Comparison of ENCODE assay signal across 8 mouse cellular contexts in genomic region chr16:33560281-33560680, GRCm38 (mm10). TPM values are rescaled to one million over a fixed set of nuclear protein-coding genes. Genes with fewer than 3 reads are reported as not detected.
DNase-seq lines count a peak whose midpoint lies in the region; ATAC-seq and TF ChIP-seq lines count a peak whose summit lies in the region.

No protein-coding gene starts in this region.

- DNase-seq in A20 (ENCODE audit: low read depth, low spot score) = peak; percentile 67
- peak; percentile 89 to 91 for DNase-seq in adrenal gland, postnatal 36 days
- DNase-seq in heart, adult 9 months (ENCODE audit: low spot score in 2 of 2) = peak; percentile 89 to 92
- peak; percentile 79 to 85 for DNase-seq in kidney, adult 8-10 months
- peak; percentile 83 for DNase-seq in midbrain, postnatal 0 days (ENCODE audit: low spot score)
- peak; percentile 91 for DNase-seq in stomach, postnatal 0 days (ENCODE audit: low spot score)

- no peak for TF ChIP-seq EP300 in stomach, postnatal 0 days (optimal IDR thresholded peaks at IDR 0.05)

- ATAC-seq in embryonic facial prominence, embryonic 13.5 days (ENCODE audit: insufficient number of reproducible peaks, insufficient read depth, low FRiP score, low TSS enrichment, low read depth) = peak; percentile 54
- ATAC-seq in limb, embryonic 13.5 days (ENCODE audit: low FRiP score, low read depth) = peak; percentile 55; the same call in 1 of the 2 replicates
- ATAC-seq in midbrain, postnatal 0 days (ENCODE audit: low FRiP score) = peak; percentile 60; the same call in 1 of the 2 replicates
- peak; percentile 92 for ATAC-seq in stomach, postnatal 0 days (ENCODE audit: low FRiP score, low TSS enrichment)

- H3K9me3 ChIP-seq in embryonic facial prominence, embryonic 13.5 days = no peaks in the 10 kb centered on the region
- no peaks in the 10 kb centered on the region for H3K9me3 ChIP-seq in limb, embryonic 13.5 days
- no peaks in the 10 kb centered on the region for H3K9me3 ChIP-seq in midbrain, postnatal 0 days (ENCODE audit: low read length)
- H3K9me3 ChIP-seq in stomach, postnatal 0 days (ENCODE audit: control insufficient read depth, low read length) = no peaks in the 10 kb centered on the region

- peak overlapping the region; percentile 16; the same call in 1 of the 2 replicates for H3K9ac ChIP-seq in embryonic facial prominence, embryonic 13.5 days
- H3K9ac ChIP-seq in limb, embryonic 13.5 days = no peak overlapping the region
- H3K9ac ChIP-seq in midbrain, postnatal 0 days (replicated peaks; ENCODE audit: low read length, poor library complexity, severe bottlenecking) = no peak overlapping the region
- H3K9ac ChIP-seq in stomach, postnatal 0 days (ENCODE audit: low read length) = no peak overlapping the region; the same call in 1 of the 2 replicates

- no peak overlapping the region for H3K4me2 ChIP-seq in embryonic facial prominence, embryonic 13.5 days
- H3K4me2 ChIP-seq in limb, embryonic 13.5 days (replicated peaks) = no peak overlapping the region
- no peak overlapping the region for H3K4me2 ChIP-seq in midbrain, postnatal 0 days (ENCODE audit: low read depth, low read length, poor library complexity, severe bottlenecking)
- H3K4me2 ChIP-seq in stomach, postnatal 0 days (replicated peaks; ENCODE audit: low read depth) = no peak overlapping the region

- H3K27me3 ChIP-seq in embryonic facial prominence, embryonic 13.5 days = no peaks in the 10 kb centered on the region
- H3K27me3 ChIP-seq in limb, embryonic 13.5 days = no peaks in the 10 kb centered on the region
- no peaks in the 10 kb centered on the region for H3K27me3 ChIP-seq in midbrain, postnatal 0 days (ENCODE audit: insufficient read depth, low read length)
- H3K27me3 ChIP-seq in stomach, postnatal 0 days (ENCODE audit: control insufficient read depth, insufficient read depth, low read length) = no peaks in the 10 kb centered on the region

- H3K4me1 ChIP-seq in embryonic facial prominence, embryonic 13.5 days = peaks cover 17% of the 10 kb centered on the region; the same call in 1 of the 2 replicates
- H3K4me1 ChIP-seq in limb, embryonic 13.5 days = peaks cover 18% of the 10 kb centered on the region
- H3K4me1 ChIP-seq in midbrain, postnatal 0 days (ENCODE audit: insufficient read depth, low read length) = no peaks in the 10 kb centered on the region
- peaks cover 4% of the 10 kb centered on the region; the same call in 1 of the 2 replicates for H3K4me1 ChIP-seq in stomach, postnatal 0 days (replicated peaks; ENCODE audit: control insufficient read depth, insufficient read depth)

- H3K36me3 ChIP-seq in embryonic facial prominence, embryonic 13.5 days = no peaks in the 10 kb centered on the region
- H3K36me3 ChIP-seq in limb, embryonic 13.5 days = no peaks in the 10 kb centered on the region
- H3K36me3 ChIP-seq in midbrain, postnatal 0 days (ENCODE audit: insufficient read depth, low read length) = no peaks in the 10 kb centered on the region
- no peaks in the 10 kb centered on the region; the same call in 1 of the 2 replicates for H3K36me3 ChIP-seq in stomach, postnatal 0 days (ENCODE audit: control insufficient read depth, insufficient read depth, low read length)

- 7% methylated on average over 6 of the region's 6 CpGs for WGBS in embryonic facial prominence, embryonic 13.5 days
- WGBS in limb, embryonic 13.5 days = 5% methylated on average over 6 of the region's 6 CpGs
- 4% methylated on average over 6 of the region's 6 CpGs for WGBS in midbrain, postnatal 0 days
- 14% methylated on average over 6 of the region's 6 CpGs for WGBS in stomach, postnatal 0 days

- H3K27ac ChIP-seq in embryonic facial prominence, embryonic 13.5 days = no peak overlapping the region
- no peak overlapping the region for H3K27ac ChIP-seq in limb, embryonic 13.5 days
- no peak overlapping the region for H3K27ac ChIP-seq in midbrain, postnatal 0 days (ENCODE audit: low read depth, low read length)
- 0 out of 2 replicates have a peak overlapping the region, but pooled peaks have one; percentile 30 for H3K27ac ChIP-seq in stomach, postnatal 0 days (replicated peaks)

- TF ChIP-seq CTCF in midbrain, postnatal 0 days (IDR thresholded peaks at IDR 0.05) = peak; percentile 80
- TF ChIP-seq CTCF in stomach, postnatal 0 days (IDR thresholded peaks at IDR 0.05; ENCODE audit: low read depth) = peak; percentile 93

- H3K4me3 ChIP-seq in embryonic facial prominence, embryonic 13.5 days = no peak overlapping the region
- H3K4me3 ChIP-seq in limb, embryonic 13.5 days = no peak overlapping the region
- no peak overlapping the region for H3K4me3 ChIP-seq in midbrain, postnatal 0 days (ENCODE audit: low read depth, low read length)
- H3K4me3 ChIP-seq in stomach, postnatal 0 days (ENCODE audit: low read depth, low read length) = no peak overlapping the region

RNA-seq across cellular contexts. Expression of gene Slc12a8, which starts 43.2 kb away (rescaled TPM):
- under 1 TPM; 0.76 to 0.93 TPM for total RNA-seq in adrenal gland, postnatal 36 days (2021)
- 0.32 and 0.89 TPM in 2 replicates for polyA plus RNA-seq in embryonic facial prominence, embryonic 13.5 days (2015; fragmentation: Nextera tagmentation; extraction: Ambion mirVana)
- polyA plus RNA-seq in limb, embryonic 13.5 days (2015; fragmentation: Nextera tagmentation; extraction: Ambion mirVana) = 0.93 and 0.97 TPM in 2 replicates
- 0.71 and 0.94 TPM in 2 replicates for total RNA-seq in midbrain, postnatal 0 days (2014; rRNA removed)
- 1.1 and 1.3 TPM in 2 replicates for polyA plus RNA-seq in midbrain, postnatal 0 days (2015; fragmentation: Nextera tagmentation; extraction: Ambion mirVana)
- 3.0 and 4.0 TPM in 2 replicates for polyA plus RNA-seq in stomach, postnatal 0 days (2015; fragmentation: Nextera tagmentation; extraction: Ambion mirVana)
